Mouse (Mus musculus): ENCODE results near the gene Gm20075.

DNA sequence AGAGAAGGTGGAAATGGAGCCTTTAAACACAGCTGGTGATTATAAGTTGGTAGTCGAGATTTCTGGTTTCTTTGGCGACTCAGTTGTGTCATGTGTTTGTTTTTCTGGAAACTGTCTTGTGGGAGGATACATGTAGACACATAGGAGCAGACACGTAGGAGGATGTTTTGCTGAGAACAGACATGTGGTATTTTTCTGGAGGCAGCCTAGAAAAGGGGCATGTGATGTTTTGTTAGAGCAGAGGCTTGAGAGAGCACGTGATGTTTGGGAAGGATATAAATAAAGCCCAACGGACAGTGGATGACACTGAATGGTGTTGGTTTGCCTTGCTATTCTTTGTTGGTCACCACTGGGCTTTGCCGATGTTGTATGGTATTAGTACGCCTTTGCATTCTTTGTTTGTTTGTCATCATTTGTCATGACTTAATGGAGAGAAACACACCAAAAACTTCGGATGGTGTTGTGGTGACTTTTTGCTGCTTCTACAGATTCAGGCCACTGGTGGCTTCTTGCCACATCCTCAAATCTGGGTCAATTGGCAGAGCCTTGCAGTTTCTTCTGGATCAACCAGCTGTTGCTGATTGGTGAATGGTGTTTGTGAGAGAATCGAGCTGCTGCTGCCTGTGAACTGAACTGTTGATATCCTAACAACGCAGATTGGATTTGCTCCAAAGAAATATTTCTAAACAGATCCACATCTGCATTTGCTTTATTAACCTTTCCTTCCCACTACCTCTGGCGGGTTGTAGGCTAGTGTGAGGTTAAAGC, 40.7 kb downstream of the Gm20075 start:
- TF ChIP-seq GABPA (IDR thresholded peaks at IDR 0.05; ENCODE audit: insufficient replicate concordance, low read depth, low read length): no peak
- no peak for TF ChIP-seq TBP (conservative IDR thresholded peaks at IDR 0.05; ENCODE audit: low read depth, low read length)
- TF ChIP-seq POLR2A (IDR thresholded peaks at IDR 0.05; ENCODE audit: low read depth, low read length): no peak
- TF ChIP-seq MXI1 (IDR thresholded peaks at IDR 0.05; ENCODE audit: low read depth, low read length): no peak
- TF ChIP-seq ZNF384 (IDR thresholded peaks at IDR 0.05; ENCODE audit: low read depth, low read length): no peak
- TF ChIP-seq CTCF (conservative IDR thresholded peaks at IDR 0.05 in 1 of 2, IDR thresholded peaks at IDR 0.05 in 1 of 2; ENCODE audit: low read depth in 2 of 2, low read length in 2 of 2): no peak
- TF ChIP-seq EP300 (IDR thresholded peaks at IDR 0.05; ENCODE audit: low read length): no peak
- no peak for TF ChIP-seq HCFC1 (IDR thresholded peaks at IDR 0.05; ENCODE audit: low read depth, low read length)
- no peak for TF ChIP-seq USF1 (IDR thresholded peaks at IDR 0.05; ENCODE audit: low read depth, low read length)
- TF ChIP-seq ZKSCAN1 (IDR thresholded peaks at IDR 0.05; ENCODE audit: borderline replicate concordance, low read depth, low read length): no peak
- no peak for TF ChIP-seq CHD1 (IDR thresholded peaks at IDR 0.05; ENCODE audit: low read depth, low read length)
- TF ChIP-seq MAFK (IDR thresholded peaks at IDR 0.05; ENCODE audit: insufficient replicate concordance, low read length): no peak
- no peak for TF ChIP-seq USF2 (conservative IDR thresholded peaks at IDR 0.05; ENCODE audit: low read depth, low read length)

All from CH12.LX (cell line).